Mouse (Mus musculus): ENCODE measurements around the gene Cd164l2. TPM values are rescaled to one million over a fixed set of nuclear protein-coding genes. Genes with fewer than 3 reads are reported as not detected.

The Cd164l2 gene
- polyA plus RNA-seq, 1 experiment from 2014 or later = 2.2 TPM

DNA sequence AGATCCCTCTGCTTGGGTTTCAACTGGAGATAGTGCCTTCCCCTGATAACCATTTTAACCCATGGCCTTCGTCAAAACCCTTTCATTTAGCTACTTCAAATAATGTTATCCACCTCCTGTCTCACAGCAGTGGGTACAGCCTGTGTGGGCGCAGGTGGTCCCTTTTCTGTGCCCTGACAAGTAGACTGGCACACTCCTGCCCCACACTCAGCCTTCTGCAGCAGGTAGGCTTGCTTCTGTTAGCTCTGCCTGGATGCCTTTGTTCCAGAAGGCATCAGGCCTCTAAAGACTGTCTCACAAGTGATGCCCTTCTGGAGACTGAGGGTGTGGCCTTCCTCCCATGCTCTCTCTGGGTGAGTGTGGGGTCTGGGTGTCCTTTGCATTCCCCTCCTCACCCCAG lies 15.8 kb upstream of the Cd164l2 start:
- Histone ChIP-seq H3K4me3 (no peak overlapping the region), H3K9ac (no peak overlapping the region), H3K27me3 (no peaks in the 10 kb centered on the region), H3K36me3 (peaks cover 49% of the 10 kb centered on the region), H3K9me3 (no peaks in the 10 kb centered on the region), H3K4me1 (peaks cover 49% of the 10 kb centered on the region), H3K4me2 (replicated peaks) (no peak overlapping the region), H3K27ac (no peak overlapping the region)
- ATAC-seq (ENCODE audit: insufficient number of reproducible peaks, insufficient read depth, low FRiP score, low TSS enrichment) = no peak
- 86% methylated on average over 2 of the region's 2 CpGs for WGBS

GRCm38 (mm10) chr4:133196852-133197251 lies 15.1 kb upstream of the Cd164l2 start:
- Histone ChIP-seq H3K36me3 (peaks cover 42% of the 10 kb centered on the region), H3K4me3 (no peak overlapping the region), H3K9ac (no peak overlapping the region), H3K9me3 (no peaks in the 10 kb centered on the region), H3K27me3 (no peaks in the 10 kb centered on the region), H3K27ac (peak overlapping the region; percentile 78), H3K4me2 (replicated peaks) (no peak overlapping the region), H3K4me1 (peaks cover 56% of the 10 kb centered on the region)
- 24% methylated on average over 7 of the region's 7 CpGs for WGBS
- ATAC-seq (ENCODE audit: insufficient number of reproducible peaks, insufficient read depth, low FRiP score, low TSS enrichment) = no peak

DNA sequence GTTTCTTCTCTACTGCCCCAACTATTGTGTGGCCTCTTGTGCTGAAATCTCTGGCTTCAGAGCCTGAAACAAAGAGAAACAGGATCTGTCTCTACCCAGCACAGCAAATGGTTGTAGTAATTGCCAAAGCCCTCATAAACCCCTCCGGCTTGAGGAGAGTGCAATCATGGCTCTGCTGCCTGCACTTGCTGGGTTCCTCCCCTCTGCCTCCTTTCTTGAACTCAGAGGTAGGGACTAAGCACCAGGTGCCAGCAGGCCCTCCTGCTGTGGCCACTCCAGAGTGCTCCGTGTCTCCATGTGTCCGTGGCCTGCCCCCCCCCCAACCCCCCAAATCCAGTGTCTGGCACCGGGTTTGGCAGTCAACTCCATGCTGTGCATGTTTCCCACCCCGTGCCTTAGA lies 14.6 kb upstream of the Cd164l2 start:
- Histone ChIP-seq H3K4me3 (no peak overlapping the region), H3K9me3 (no peaks in the 10 kb centered on the region), H3K27me3 (no peaks in the 10 kb centered on the region), H3K4me2 (replicated peaks) (no peak overlapping the region), H3K9ac (peak overlapping the region; percentile 15; the same call in 1 of the 2 replicates), H3K4me1 (peaks cover 57% of the 10 kb centered on the region), H3K36me3 (peaks cover 39% of the 10 kb centered on the region), H3K27ac (peak overlapping the region; percentile 78)
- WGBS = 15% methylated on average over 5 of the region's 5 CpGs
- no peak for ATAC-seq (ENCODE audit: insufficient number of reproducible peaks, insufficient read depth, low FRiP score, low TSS enrichment)

DNA sequence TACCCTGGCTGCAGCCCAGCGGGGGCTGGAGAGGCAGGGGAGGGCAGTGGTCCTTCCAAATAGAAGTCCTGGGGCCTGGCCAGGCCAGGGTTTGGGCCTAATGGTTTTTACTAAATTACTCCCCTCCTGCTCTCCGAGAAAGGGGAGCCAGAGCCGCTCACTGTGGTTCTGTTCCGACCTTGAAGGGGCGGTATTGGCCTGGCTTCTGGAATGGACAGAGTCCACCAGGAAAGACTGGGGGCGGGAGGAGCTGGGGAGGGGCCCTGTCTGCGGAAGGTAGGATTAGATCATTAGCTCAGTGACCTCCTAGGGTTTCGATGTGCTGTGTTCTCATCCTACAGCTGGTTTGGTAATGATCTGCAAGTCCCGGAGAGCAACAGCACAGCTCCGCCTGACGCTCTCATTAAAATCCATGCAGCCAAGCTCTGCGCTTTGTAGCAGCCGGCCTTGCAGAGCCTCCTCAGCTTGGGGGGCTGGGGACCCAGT lies 14.1 kb upstream of the Cd164l2 start:
- no peaks in the 10 kb centered on the region for H3K27me3 ChIP-seq
- no peak overlapping the region for H3K4me2 ChIP-seq (replicated peaks)
- H3K9me3 ChIP-seq = no peaks in the 10 kb centered on the region
- peak overlapping the region; percentile 78 for H3K27ac ChIP-seq
- H3K4me3 ChIP-seq = no peak overlapping the region
- H3K9ac ChIP-seq = peak overlapping the region; percentile 15; the same call in 1 of the 2 replicates
- peaks cover 57% of the 10 kb centered on the region for H3K4me1 ChIP-seq
- ATAC-seq (ENCODE audit: insufficient number of reproducible peaks, insufficient read depth, low FRiP score, low TSS enrichment) = no peak
- peaks cover 35% of the 10 kb centered on the region for H3K36me3 ChIP-seq
- 20% methylated on average over 13 of the region's 13 CpGs for WGBS

DNA sequence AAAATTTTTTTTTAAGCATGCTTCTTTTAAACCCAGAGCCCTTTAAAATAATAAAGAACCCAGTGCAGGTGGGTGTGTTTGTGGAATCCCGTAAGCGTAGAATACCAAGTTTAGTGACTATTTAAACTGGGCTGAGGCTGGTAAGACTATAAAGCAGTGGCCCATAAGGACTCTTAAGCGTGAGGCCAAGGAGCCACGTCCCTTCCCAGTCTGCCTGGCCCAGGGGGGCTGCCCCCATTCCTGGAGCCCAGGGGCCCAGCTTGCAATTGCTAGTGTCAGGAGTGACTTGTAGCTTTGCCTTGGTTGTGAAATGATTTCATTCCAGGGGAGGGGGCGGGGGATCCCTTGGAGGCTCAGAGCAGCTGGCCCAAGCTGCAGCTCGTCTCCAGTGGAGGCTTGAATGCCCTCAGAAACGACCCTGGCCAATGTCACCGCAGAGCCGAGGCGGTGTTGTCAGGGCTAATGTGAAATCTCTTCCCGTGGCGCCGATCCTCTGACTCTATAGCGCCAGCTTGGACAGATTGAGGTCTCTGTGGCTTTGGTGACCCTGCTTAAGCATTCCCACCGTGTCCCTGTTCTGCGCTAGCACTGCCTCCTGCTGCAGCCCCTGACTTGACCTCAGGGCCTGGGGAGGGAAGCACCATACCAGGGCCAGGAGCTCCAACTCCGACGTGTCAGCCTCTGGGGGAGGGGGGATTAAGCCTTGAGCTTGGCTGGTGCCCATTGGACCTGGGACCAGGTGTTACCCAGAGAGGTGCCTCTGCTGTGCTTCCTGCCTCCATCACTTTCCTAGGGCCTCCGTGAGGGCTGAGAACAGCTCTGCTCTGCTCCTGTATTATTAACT lies 13.4 kb upstream of the Cd164l2 start:
- Histone ChIP-seq H3K9ac (0 out of 2 replicates have a peak overlapping the region, but pooled peaks have one; percentile 2), H3K36me3 (peaks cover 27% of the 10 kb centered on the region), H3K9me3 (no peaks in the 10 kb centered on the region), H3K4me2 (replicated peaks) (no peak overlapping the region), H3K4me1 (peaks cover 58% of the 10 kb centered on the region), H3K27me3 (no peaks in the 10 kb centered on the region), H3K4me3 (no peak overlapping the region), H3K27ac (peak overlapping the region; percentile 78)
- WGBS = 18% methylated on average over 19 of the region's 19 CpGs
- ATAC-seq (ENCODE audit: insufficient number of reproducible peaks, insufficient read depth, low FRiP score, low TSS enrichment) = no peak

GRCm38 (mm10) chr4:133199743-133200142 lies 12.2 kb upstream of the Cd164l2 start:
- Histone ChIP-seq H3K27me3 (no peaks in the 10 kb centered on the region), H3K9ac (no peak overlapping the region), H3K27ac (peak overlapping the region; percentile 58; the same call in 1 of the 2 replicates), H3K9me3 (no peaks in the 10 kb centered on the region), H3K4me2 (replicated peaks) (no peak overlapping the region), H3K36me3 (peaks cover 17% of the 10 kb centered on the region), H3K4me1 (peaks cover 67% of the 10 kb centered on the region), H3K4me3 (no peak overlapping the region)
- no peak for ATAC-seq (ENCODE audit: insufficient number of reproducible peaks, insufficient read depth, low FRiP score, low TSS enrichment)
- WGBS = 53% methylated on average over 6 of the region's 6 CpGs

- H3K27ac ChIP-seq = peak overlapping the region; percentile 58
- no peak overlapping the region for H3K4me2 ChIP-seq (replicated peaks)
- H3K9ac ChIP-seq = no peak overlapping the region
- H3K36me3 ChIP-seq = peaks cover 14% of the 10 kb centered on the region
- ATAC-seq (ENCODE audit: insufficient number of reproducible peaks, insufficient read depth, low FRiP score, low TSS enrichment) = no peak
- no peak overlapping the region for H3K4me3 ChIP-seq
- H3K9me3 ChIP-seq = no peaks in the 10 kb centered on the region
- no peaks in the 10 kb centered on the region for H3K27me3 ChIP-seq
- WGBS = 40% methylated on average over 21 of the region's 21 CpGs
- H3K4me1 ChIP-seq = peaks cover 69% of the 10 kb centered on the region
These were observed 11.6 kb upstream of the Cd164l2 start for GRCm38 (mm10) chr4:133200343-133200742.

DNA sequence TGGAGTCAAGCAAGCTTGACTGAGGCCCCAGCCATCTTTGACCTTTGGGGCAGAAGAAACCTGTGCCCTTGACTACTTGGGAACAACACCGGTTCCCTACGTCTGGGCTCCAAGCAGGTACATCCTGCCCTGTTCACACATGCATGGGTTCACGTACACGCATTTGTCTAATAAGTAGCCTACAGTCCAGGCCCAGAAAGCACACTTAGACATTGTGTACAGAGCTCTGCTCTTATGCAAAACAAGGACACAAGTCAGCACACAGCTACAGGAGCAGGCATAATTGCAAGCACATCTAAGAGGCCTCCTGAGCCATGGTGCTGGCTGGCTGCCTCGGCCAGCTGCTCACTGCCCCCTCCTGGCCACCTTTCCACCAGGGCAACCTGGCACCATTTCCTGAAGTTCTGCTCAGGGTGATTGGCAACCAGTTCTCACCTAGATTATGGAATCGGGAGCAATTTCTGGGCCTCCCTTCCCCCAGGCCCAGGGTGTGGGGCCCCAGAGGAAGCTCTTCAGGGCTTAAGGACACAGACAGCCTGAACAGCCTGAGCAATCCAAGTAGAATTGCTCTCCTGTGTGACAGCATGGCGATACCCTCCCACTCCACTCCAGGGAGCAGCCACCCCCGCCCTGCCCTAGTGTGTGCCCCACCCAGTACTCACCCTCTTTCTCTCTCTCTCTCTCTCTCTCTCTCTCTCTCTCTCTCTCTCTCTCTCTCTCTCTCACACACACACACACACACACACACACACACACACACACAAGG lies 10.7 kb upstream of the Cd164l2 start:
- Histone ChIP-seq H3K9ac (no peak overlapping the region), H3K36me3 (peaks cover 6% of the 10 kb centered on the region), H3K27me3 (no peaks in the 10 kb centered on the region), H3K4me1 (peaks cover 67% of the 10 kb centered on the region), H3K27ac (peak overlapping the region; percentile 58), H3K4me3 (no peak overlapping the region), H3K4me2 (replicated peaks) (no peak overlapping the region), H3K9me3 (no peaks in the 10 kb centered on the region)
- no peak for ATAC-seq (ENCODE audit: insufficient number of reproducible peaks, insufficient read depth, low FRiP score, low TSS enrichment)
- 65% methylated on average over 8 of the region's 8 CpGs for WGBS

GRCm38 (mm10) chr4:133202254-133202653 lies 9.7 kb upstream of the Cd164l2 start:
- H3K9ac ChIP-seq = no peak overlapping the region
- no peaks in the 10 kb centered on the region for H3K9me3 ChIP-seq
- H3K27ac ChIP-seq = no peak overlapping the region
- H3K4me1 ChIP-seq = peaks cover 57% of the 10 kb centered on the region
- H3K4me2 ChIP-seq (replicated peaks) = no peak overlapping the region
- ATAC-seq (ENCODE audit: insufficient number of reproducible peaks, insufficient read depth, low FRiP score, low TSS enrichment) = no peak
- no peaks in the 10 kb centered on the region for H3K27me3 ChIP-seq
- 0 out of 2 replicates have a peak, but pooled peaks cover under 1% of the 10 kb centered on the region for H3K36me3 ChIP-seq
- no peak overlapping the region for H3K4me3 ChIP-seq
- WGBS = 89% methylated on average over 3 of the region's 3 CpGs

- H3K27ac ChIP-seq = no peak overlapping the region
- peaks cover 43% of the 10 kb centered on the region for H3K4me1 ChIP-seq
- no peak overlapping the region for H3K4me2 ChIP-seq (replicated peaks)
- 81% methylated on average over 3 of the region's 3 CpGs for WGBS
- H3K9me3 ChIP-seq = no peaks in the 10 kb centered on the region
- no peak overlapping the region for H3K4me3 ChIP-seq
- no peaks in the 10 kb centered on the region for H3K36me3 ChIP-seq
- H3K27me3 ChIP-seq = no peaks in the 10 kb centered on the region
- no peak for ATAC-seq (ENCODE audit: insufficient number of reproducible peaks, insufficient read depth, low FRiP score, low TSS enrichment)
- no peak overlapping the region for H3K9ac ChIP-seq
These were observed 8.3 kb upstream of the Cd164l2 start for GRCm38 (mm10) chr4:133203591-133203990.

GRCm38 (mm10) chr4:133204379-133204778 lies 7.6 kb upstream of the Cd164l2 start:
- 37% methylated on average over 7 of the region's 7 CpGs for WGBS
- H3K9me3 ChIP-seq = no peaks in the 10 kb centered on the region
- H3K9ac ChIP-seq = no peak overlapping the region; the same call in 1 of the 2 replicates
- H3K4me1 ChIP-seq = peaks cover 37% of the 10 kb centered on the region
- no peak for ATAC-seq (ENCODE audit: insufficient number of reproducible peaks, insufficient read depth, low FRiP score, low TSS enrichment)
- H3K27me3 ChIP-seq = no peaks in the 10 kb centered on the region
- no peak overlapping the region for H3K4me2 ChIP-seq (replicated peaks)
- no peaks in the 10 kb centered on the region for H3K36me3 ChIP-seq
- 0 out of 2 replicates have a peak overlapping the region, but pooled peaks have one; percentile 2 for H3K27ac ChIP-seq
- no peak overlapping the region for H3K4me3 ChIP-seq
